Mouse (Mus musculus): ENCODE measurements around the gene Fars2. TPM values are rescaled to one million over a fixed set of nuclear protein-coding genes. Genes with fewer than 3 reads are reported as not detected.
A peak's percentile ranks its signal among the peaks of the same experiment; 100 is the strongest.

Fars2 gene
- polyA plus RNA-seq, 1 experiment from 2014 or later, result 31.4 TPM

DNA sequence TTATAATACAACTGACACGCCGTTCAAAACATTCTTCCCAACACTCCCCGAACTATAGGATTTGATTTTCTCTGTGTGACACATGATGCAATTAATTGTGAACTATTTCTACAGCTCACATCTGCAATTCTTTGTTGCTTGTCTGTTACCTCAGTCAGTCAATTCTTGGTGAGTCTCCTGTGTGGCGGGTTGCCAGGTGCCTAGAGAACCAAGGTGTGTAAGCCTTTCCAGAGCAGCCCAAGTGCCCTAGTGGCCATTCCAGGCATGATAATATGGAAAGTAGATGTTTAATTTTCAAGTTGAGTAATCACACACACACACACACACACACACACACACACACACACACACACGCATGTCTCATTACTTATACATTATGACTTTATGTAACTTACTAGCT lies 147.2 kb downstream of the Fars2 start:
- ChIA-PET CTCF (interaction anchor here (1.1 to 1.3 kb wide), 2 partner anchors 14 to 17 kb away, joined by 4 to 5 read pairs; no protein-coding TSS in a partner anchor), POLR2A (no interaction called here)
- DNase-seq (ENCODE audit: low read depth, low spot score) (no peak), ATAC-seq (no peak)
- peak; percentile 14 for TF ChIP-seq CTCF (IDR thresholded peaks at IDR 0.05)
- H3K27me3 ChIP-seq, result no peaks in the 10 kb centered on the region
- in situ Hi-C loops (cut with MboI; ENCODE audit: low pct_unique_long_range_greater_than_20kb), result no loop called here

DNA sequence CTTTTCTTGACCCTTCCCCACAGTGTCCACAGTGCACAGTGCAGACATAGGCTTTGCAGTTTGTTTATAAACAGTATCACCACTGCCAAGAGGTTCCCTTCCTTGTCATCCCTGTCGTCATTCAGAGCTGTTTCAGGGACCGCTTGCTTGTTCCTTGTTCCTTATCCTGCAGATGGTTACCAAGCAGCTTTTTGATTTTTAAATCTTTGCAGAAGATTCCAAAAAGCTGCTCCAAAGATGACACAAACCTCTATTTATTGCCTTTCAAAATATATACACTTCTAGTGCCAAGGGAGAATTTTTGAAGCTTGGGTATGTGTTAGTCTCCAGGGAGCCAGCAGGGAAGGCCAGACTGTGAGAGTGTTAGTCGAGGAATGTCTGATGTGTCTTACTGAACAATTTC lies 148.1 kb downstream of the Fars2 start:
- DNase-seq (ENCODE audit: low read depth, low spot score) (no peak), ATAC-seq (no peak)
- POLR2A ChIA-PET, result no interaction called here
- TF ChIP-seq CTCF (IDR thresholded peaks at IDR 0.05), result no peak
- CTCF ChIA-PET, result no interaction called here
- in situ Hi-C loops (cut with MboI; ENCODE audit: low pct_unique_long_range_greater_than_20kb), result no loop called here
- no peaks in the 10 kb centered on the region for H3K27me3 ChIP-seq

DNA sequence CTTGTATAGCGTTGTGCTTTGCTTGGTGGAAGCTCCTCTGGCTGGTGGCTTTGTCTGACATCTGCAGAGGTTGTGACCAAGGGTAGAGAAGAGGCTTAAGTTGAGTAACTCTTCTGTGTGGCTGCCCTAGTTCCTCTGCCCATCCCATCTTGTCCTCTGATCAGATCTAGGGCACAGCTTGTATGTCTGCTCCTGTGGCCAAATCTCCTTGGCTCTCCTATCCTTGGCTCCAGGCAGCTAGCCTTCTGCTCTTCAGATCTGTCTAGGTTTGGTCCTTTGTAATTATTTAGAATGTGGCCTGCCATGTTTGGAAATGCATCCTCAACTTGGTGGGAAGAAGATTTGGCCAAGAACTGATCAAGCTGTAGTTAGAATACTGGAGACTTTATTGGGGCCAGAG lies 150.2 kb downstream of the Fars2 start:
- no peaks in the 10 kb centered on the region for H3K27me3 ChIP-seq
- DNase-seq (ENCODE audit: low read depth, low spot score) (no peak), ATAC-seq (no peak)
- ChIA-PET POLR2A (no interaction called here), CTCF (interaction anchor here (1.4 kb wide), 1 partner anchor 15 kb away, joined by 3 read pairs; no protein-coding TSS in a partner anchor)
- in situ Hi-C loops (cut with MboI; ENCODE audit: low pct_unique_long_range_greater_than_20kb), result no loop called here
- no peak for TF ChIP-seq CTCF (IDR thresholded peaks at IDR 0.05)

DNA sequence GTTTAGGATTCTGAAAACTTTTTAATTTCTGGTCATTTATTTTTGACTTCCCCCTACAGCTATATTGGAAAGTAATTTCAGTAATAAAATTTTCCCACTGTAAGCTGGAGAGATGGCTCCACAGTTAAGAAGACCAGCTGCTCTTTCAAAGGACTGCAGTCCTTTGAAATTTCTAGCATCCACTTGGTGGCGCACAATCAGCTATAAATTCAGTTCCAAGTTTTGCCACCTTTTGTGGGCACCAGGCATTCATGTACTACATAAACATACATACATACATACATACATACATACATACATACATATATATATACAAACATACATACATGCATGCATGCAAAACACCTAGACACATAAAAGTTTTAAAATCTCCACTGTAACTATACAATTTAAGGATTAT lies 153.7 kb downstream of the Fars2 start:
- peak; percentile 21 for TF ChIP-seq CTCF (IDR thresholded peaks at IDR 0.05)
- ATAC-seq (no peak), DNase-seq (ENCODE audit: low read depth, low spot score) (no peak)
- CTCF ChIA-PET, result interaction anchor here (1.1 to 1.4 kb wide), 4 partner anchors 24 to 252 kb away, joined by 3 read pairs; no protein-coding TSS in a partner anchor
- no peaks in the 10 kb centered on the region for H3K27me3 ChIP-seq
- in situ Hi-C loops (cut with MboI; ENCODE audit: low pct_unique_long_range_greater_than_20kb), result no loop called here
- POLR2A ChIA-PET, result no interaction called here

DNA sequence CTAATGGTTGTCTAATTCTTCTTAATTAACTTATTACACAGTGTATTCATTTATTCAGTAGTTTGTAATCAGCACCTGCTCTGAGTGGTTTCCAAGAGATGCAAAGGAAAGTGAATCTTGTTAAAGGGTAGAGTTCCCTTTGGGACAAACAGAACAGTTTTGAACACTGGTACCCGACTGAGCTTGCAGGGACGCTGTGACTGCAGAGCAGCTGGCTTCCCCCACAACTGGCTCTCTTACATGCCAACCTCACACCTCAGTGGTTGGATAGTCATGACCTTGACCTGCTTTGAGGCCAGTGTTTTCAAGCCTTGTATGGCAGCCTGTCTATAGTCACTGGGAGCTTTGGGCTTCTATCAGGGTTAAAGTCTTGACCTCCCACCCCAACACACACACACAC lies 156.3 kb downstream of the Fars2 start:
- no peak for DNase-seq (ENCODE audit: low read depth, low spot score)

DNA sequence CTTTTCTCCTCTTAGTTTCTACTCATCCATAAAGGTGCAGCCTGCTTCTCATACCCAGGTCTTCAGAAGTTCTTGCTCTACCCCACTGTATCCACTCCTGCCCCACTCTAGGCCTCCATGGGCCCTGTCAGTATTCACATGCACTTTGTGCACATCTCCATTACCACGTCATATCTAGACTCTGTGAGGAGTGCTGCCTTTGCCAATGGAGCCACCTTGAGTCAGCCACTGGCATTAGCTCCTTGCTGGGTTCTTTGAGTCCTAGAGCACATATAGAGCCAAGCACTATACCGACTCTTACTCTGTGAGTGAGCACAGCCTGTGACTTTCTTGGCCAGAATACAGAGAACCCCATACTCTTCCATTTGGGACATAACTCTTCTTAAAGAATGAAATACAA lies 159.0 kb downstream of the Fars2 start:
- CTCF ChIA-PET, result interaction anchor here (0.6 to 1.4 kb wide), 2 partner anchors 14 to 257 kb away, joined by 3 read pairs; no protein-coding TSS in a partner anchor
- POLR2A ChIA-PET, result interaction anchor here (0.6 kb wide), 1 partner anchor 159 kb away, joined by 3 read pairs; the partner anchor contains the start of genes Fars2 and Lyrm4
- in situ Hi-C loops (cut with MboI; ENCODE audit: low pct_unique_long_range_greater_than_20kb), result loop anchor here (5.0 to 25.0 kb wide), 3 partner anchors 254 to 686 kb away; no protein-coding TSS in a partner anchor
- no peaks in the 10 kb centered on the region for H3K27me3 ChIP-seq
- peak; percentile 18 for TF ChIP-seq CTCF (IDR thresholded peaks at IDR 0.05)
- ATAC-seq (no peak), DNase-seq (ENCODE audit: low read depth, low spot score) (no peak)

More for the DNA sequence above, 156.3 kb downstream of the Fars2 start:
- TF ChIP-seq CTCF (IDR thresholded peaks at IDR 0.05), result no peak
- no peak for ATAC-seq
- ChIA-PET POLR2A (no interaction called here), CTCF (no interaction called here)
- in situ Hi-C loops (cut with MboI; ENCODE audit: low pct_unique_long_range_greater_than_20kb), result no loop called here
- H3K27me3 ChIP-seq, result no peaks in the 10 kb centered on the region

DNA sequence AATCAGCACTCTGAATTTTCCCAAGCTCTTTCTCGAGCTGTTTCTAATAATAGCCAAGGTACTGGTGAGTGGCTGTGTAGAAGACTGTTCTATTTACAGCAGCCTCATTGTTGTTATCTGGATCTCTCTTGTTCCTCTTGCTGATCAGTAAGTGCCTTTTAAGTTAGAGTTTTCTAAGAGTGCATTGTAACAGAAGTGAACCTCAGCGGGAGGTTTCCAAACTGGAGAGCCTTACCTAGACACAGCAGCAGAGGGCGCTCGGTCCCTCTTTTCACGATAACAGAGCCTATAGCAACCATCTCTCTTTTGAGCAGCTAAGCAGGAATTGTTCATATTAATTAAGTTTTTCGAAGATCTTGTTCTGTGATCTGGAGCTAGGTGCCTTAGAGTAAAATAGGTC lies 164.8 kb downstream of the Fars2 start:
- peak; percentile 94 for TF ChIP-seq CTCF (IDR thresholded peaks at IDR 0.05)
- in situ Hi-C loops (cut with MboI; ENCODE audit: low pct_unique_long_range_greater_than_20kb), result loop anchor here (5.0 to 25.0 kb wide), 4 partner anchors 245 to 1030 kb away; no protein-coding TSS in a partner anchor
- CTCF ChIA-PET, result interaction anchor here (0.7 to 1.8 kb wide), 11 partner anchors 8 to 1027 kb away, joined by 3 to 6 read pairs (median 4); no protein-coding TSS in a partner anchor
- H3K27me3 ChIP-seq, result no peaks in the 10 kb centered on the region
- DNase-seq (ENCODE audit: low read depth, low spot score), result no peak
- POLR2A ChIA-PET, result no interaction called here
- ATAC-seq, result no peak

DNA sequence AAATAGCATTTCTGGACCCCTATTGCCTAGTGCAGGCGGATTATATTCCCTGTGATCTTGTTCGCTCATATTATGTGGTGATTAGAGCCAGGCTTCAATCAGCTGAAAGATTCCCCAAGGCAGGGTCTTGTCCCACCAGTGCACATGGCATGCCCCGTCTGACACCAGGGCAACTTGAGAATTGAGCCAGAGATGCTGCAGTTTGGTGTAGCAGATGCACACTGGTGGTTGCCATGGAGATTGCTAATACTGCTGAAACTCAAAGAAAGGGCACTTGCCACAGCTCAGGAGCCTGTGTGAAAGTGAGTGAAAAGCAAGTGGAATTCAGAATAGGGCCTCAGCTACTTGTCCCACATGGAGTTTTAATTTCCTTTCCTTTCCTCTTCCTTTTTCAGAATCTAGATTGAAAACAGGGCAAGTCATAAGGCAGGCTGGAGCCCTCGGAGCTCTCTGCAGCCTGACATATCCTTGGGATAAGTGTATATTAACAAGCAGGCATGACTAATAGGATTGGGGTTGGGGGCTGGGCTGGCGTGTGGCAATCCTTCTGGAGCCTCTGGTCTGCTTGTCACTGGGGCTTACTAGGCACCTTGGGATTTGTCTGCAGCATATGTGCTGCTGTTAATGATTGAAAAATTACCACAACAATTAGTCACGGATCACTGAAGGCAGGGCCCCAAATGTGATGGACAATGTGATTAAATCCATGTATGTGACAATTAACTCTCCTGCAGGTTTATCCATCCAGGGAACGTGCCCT lies 165.8 kb downstream of the Fars2 start:
- peak; percentile 78 for ATAC-seq
- peak; percentile 64 for DNase-seq (ENCODE audit: low read depth, low spot score)
- in situ Hi-C loops (cut with MboI; ENCODE audit: low pct_unique_long_range_greater_than_20kb), result loop anchor here (5.0 to 25.0 kb wide), 4 partner anchors 244 to 1029 kb away; no protein-coding TSS in a partner anchor
- no peak for TF ChIP-seq CTCF (IDR thresholded peaks at IDR 0.05)
- ChIA-PET CTCF (interaction anchor here (0.7 to 1.8 kb wide), 11 partner anchors 8 to 1026 kb away, joined by 3 to 6 read pairs (median 4); no protein-coding TSS in a partner anchor), POLR2A (interaction anchor here (0.6 kb wide), 1 partner anchor 297 kb away, joined by 4 read pairs; no protein-coding TSS in a partner anchor)
- H3K27me3 ChIP-seq, result no peaks in the 10 kb centered on the region

DNA sequence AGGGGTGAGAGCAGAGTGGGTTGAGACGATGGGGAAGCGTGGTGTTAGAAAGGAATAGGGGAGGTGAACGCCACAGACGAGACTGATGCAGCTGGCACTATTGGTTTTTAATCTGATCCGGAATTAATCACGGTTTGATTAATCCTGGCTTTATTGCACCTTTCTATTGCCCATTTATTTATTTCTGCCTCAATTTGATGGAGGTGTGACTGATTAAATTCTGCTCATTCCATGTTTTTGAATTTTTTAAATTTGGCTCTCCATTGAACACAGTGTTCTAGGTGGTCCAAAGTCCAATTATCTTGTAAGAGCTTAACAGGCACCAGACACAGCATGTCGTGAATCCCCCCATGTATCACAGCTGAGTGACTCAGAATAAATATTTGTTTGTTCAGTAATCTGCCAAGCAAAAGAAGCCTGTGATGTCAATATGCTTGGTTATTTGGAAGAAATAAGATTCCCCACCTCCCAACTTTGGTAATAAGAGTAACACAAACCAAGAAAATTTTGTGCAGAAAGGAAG lies 166.4 kb downstream of the Fars2 start:
- no peak for TF ChIP-seq CTCF (IDR thresholded peaks at IDR 0.05)
- H3K27me3 ChIP-seq, result no peaks in the 10 kb centered on the region
- CTCF ChIA-PET, result no interaction called here
- POLR2A ChIA-PET, result interaction anchor here (0.6 kb wide), 1 partner anchor 296 kb away, joined by 4 read pairs; no protein-coding TSS in a partner anchor
- ATAC-seq (no peak), DNase-seq (ENCODE audit: low read depth, low spot score) (no peak)
- in situ Hi-C loops (cut with MboI; ENCODE audit: low pct_unique_long_range_greater_than_20kb), result loop anchor here (5.0 to 25.0 kb wide), 4 partner anchors 244 to 1029 kb away; no protein-coding TSS in a partner anchor

DNA sequence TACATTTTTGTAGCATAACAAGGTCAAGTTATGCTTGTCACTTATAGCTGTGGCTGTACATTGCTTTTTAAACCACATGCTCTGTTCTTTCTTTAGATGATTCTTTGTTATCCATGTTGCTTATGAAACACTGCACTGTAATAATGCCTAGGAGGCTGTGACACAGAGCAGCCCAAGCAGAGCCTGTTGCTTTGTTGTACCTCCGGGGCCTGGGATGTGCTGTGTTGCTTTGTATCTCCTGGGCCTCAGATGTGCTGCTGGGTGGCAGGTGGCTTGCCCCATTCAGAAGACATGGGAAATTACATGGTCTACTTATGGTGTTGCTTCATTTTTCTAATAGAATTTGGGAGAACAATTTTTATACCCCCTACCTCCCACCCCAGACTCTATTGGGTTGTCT lies 166.9 kb downstream of the Fars2 start:
- in situ Hi-C loops (cut with MboI; ENCODE audit: low pct_unique_long_range_greater_than_20kb), result loop anchor here (5.0 to 25.0 kb wide), 4 partner anchors 243 to 1028 kb away; no protein-coding TSS in a partner anchor
- H3K27me3 ChIP-seq, result no peaks in the 10 kb centered on the region
- ChIA-PET POLR2A (interaction anchor here (0.6 kb wide), 1 partner anchor 296 kb away, joined by 4 read pairs; no protein-coding TSS in a partner anchor), CTCF (no interaction called here)
- no peak for TF ChIP-seq CTCF (IDR thresholded peaks at IDR 0.05)
- no peak for DNase-seq (ENCODE audit: low read depth, low spot score)
- ATAC-seq, result no peak

Measured in Patski (cell line).